Mouse (Mus musculus): ENCODE results near the gene Dhx8. TPM values are rescaled to one million over a fixed set of nuclear protein-coding genes. Genes with fewer than 3 reads are reported as not detected.
A peak's percentile ranks its signal among the peaks of the same experiment; 100 is the strongest.

Gene Dhx8
- polyA plus RNA-seq, 1 experiment, result 3.8 TPM

DNA sequence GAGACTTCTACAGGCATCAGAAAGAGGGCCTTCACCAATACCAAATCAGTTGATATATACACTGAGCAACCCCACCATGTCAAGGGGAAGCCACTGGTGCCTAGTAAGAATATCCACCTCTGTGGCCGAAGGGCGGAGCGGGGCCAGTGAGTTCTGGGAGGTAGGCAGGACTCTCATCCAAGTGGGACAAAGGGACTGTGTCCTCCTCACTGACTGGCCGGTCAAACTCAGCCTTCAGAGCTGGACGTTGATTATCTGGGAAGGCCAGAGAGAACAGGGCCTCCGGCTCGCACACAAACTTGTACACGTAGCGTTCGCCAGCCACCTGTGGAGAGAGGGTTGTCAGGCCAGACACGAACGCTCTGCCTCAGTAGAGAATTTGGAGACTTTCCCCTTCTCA is 37.5 kb downstream of the Dhx8 start:
- TF ChIP-seq GATA1 (IDR thresholded peaks at IDR 0.05; ENCODE audit: borderline replicate concordance, low read length) (no peak), FLI1 (IDR thresholded peaks at IDR 0.05; ENCODE audit: low read length) (no peak)
- H3K36me3 ChIP-seq (replicated peaks; ENCODE audit: low read length), result peaks cover 52% of the 10 kb centered on the region
- peaks cover 20% of the 10 kb centered on the region for H3K27me3 ChIP-seq (replicated peaks)
- peaks cover 31% of the 10 kb centered on the region for H3K4me1 ChIP-seq
- no peak overlapping the region for H3K4me3 ChIP-seq (replicated peaks)
- H3K9me3 ChIP-seq, result no peaks in the 10 kb centered on the region

- Histone ChIP-seq H3K4me1 (peaks cover 21% of the 10 kb centered on the region), H3K27me3 (replicated peaks) (peaks cover 33% of the 10 kb centered on the region)
- TF ChIP-seq FLI1 (IDR thresholded peaks at IDR 0.05; ENCODE audit: low read length), result no peak
- no peak for TF ChIP-seq GATA1 (IDR thresholded peaks at IDR 0.05; ENCODE audit: borderline replicate concordance, low read length)
Measured at GRCm38 (mm10) chr11:101772027-101772426, 39.3 kb downstream of the Dhx8 start.

GRCm38 (mm10) chr11:101772449-101772848 is 39.7 kb downstream of the Dhx8 start:
- peak overlapping the region; percentile 4 for H3K4me3 ChIP-seq (replicated peaks)
- peaks cover 23% of the 10 kb centered on the region for H3K4me1 ChIP-seq
- H3K36me3 ChIP-seq (replicated peaks; ENCODE audit: low read length), result peaks cover 31% of the 10 kb centered on the region
- H3K9me3 ChIP-seq, result no peaks in the 10 kb centered on the region
- H3K27me3 ChIP-seq (replicated peaks), result peaks cover 36% of the 10 kb centered on the region
- no peak for TF ChIP-seq GATA1 (IDR thresholded peaks at IDR 0.05; ENCODE audit: borderline replicate concordance, low read length)
- TF ChIP-seq FLI1 (IDR thresholded peaks at IDR 0.05; ENCODE audit: low read length), result no peak

More at GRCm38 (mm10) chr11:101772027-101772426, 39.3 kb downstream of the Dhx8 start:
- Histone ChIP-seq H3K36me3 (replicated peaks; ENCODE audit: low read length) (peaks cover 35% of the 10 kb centered on the region), H3K9me3 (no peaks in the 10 kb centered on the region), H3K4me3 (replicated peaks) (no peak overlapping the region)

DNA sequence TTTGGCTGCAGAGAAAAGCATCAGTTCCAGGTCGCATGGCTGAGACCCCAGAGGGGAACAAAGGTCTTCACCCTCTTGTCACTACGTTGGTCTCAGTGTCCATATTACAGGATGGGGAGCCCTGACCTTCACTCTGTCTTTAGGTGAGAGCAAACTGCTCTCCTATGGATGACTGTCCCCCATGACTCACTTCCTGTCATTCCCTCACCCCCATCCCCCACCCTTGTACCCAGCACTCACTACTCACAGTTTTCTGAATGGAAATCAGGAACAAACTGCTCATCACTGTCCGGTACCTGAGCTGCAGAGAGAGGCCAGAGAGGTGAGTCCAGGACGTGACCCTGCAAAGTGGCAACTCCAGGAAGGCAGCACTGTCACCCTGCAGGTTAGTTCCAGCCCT is 44.1 kb downstream of the Dhx8 start:
- Histone ChIP-seq H3K36me3 (replicated peaks; ENCODE audit: low read length) (no peaks in the 10 kb centered on the region), H3K4me3 (replicated peaks) (no peak overlapping the region), H3K27me3 (replicated peaks) (peaks cover 69% of the 10 kb centered on the region), H3K9me3 (no peaks in the 10 kb centered on the region), H3K4me1 (peaks cover 26% of the 10 kb centered on the region)
- TF ChIP-seq GATA1 (IDR thresholded peaks at IDR 0.05; ENCODE audit: borderline replicate concordance, low read length) (no peak), FLI1 (IDR thresholded peaks at IDR 0.05; ENCODE audit: low read length) (no peak)

DNA sequence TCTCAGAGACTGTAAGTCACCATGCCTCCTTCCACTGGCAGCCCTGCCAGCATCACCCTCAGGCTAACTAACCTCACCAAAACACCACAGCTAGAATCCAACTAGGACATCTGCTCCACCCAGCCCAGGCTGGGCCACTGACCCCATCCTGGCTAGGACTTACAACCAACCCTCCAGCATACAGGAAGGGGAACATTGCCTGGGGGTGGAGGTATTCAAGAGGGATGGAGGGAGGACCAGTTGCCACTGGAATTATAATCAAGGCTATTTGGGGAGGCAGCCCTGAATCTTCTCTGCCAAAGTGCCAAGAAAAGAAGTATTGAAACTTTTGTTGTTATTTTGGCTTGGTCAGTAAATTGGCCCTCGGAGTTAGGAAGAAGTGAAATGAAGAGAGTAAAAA is 50.4 kb downstream of the Dhx8 start:
- Histone ChIP-seq H3K36me3 (replicated peaks; ENCODE audit: low read length) (no peaks in the 10 kb centered on the region), H3K9me3 (no peaks in the 10 kb centered on the region), H3K4me1 (peaks cover 33% of the 10 kb centered on the region), H3K27me3 (replicated peaks) (peaks cover 87% of the 10 kb centered on the region), H3K4me3 (replicated peaks) (no peak overlapping the region)
- TF ChIP-seq FLI1 (IDR thresholded peaks at IDR 0.05; ENCODE audit: low read length) (no peak), GATA1 (IDR thresholded peaks at IDR 0.05; ENCODE audit: borderline replicate concordance, low read length) (no peak)

GRCm38 (mm10) chr11:101783584-101783983 is 50.9 kb downstream of the Dhx8 start:
- H3K27me3 ChIP-seq (replicated peaks), result peaks cover 87% of the 10 kb centered on the region
- H3K4me3 ChIP-seq (replicated peaks), result no peak overlapping the region
- H3K9me3 ChIP-seq, result no peaks in the 10 kb centered on the region
- no peaks in the 10 kb centered on the region for H3K36me3 ChIP-seq (replicated peaks; ENCODE audit: low read length)
- H3K4me1 ChIP-seq, result peaks cover 28% of the 10 kb centered on the region
- TF ChIP-seq GATA1 (IDR thresholded peaks at IDR 0.05; ENCODE audit: borderline replicate concordance, low read length) (no peak), FLI1 (IDR thresholded peaks at IDR 0.05; ENCODE audit: low read length) (no peak)

DNA sequence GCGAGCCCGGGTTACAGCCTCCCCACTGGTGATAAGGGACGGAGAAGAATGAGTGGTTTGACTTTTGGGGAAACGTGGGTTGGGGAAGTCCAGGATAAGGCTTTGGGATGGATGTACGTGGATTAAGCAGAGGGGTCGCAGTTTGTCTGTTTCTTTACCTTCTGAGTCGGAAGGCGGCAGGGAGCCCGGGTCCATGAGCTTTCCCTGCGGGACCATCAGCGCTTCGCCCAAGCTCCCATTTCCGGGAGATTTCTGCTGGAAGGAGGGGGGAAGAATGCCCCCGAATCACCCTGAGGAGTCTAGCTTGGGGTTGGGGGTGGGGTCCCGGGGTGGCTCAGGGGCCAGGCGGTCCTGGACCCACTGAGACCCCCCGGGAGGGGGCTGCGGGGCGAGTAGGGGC is 51.4 kb downstream of the Dhx8 start:
- Histone ChIP-seq H3K27me3 (replicated peaks) (peaks cover 89% of the 10 kb centered on the region), H3K4me3 (replicated peaks) (peak overlapping the region; percentile 93), H3K9me3 (no peaks in the 10 kb centered on the region), H3K36me3 (replicated peaks; ENCODE audit: low read length) (no peaks in the 10 kb centered on the region), H3K4me1 (peaks cover 26% of the 10 kb centered on the region)
- TF ChIP-seq FLI1 (IDR thresholded peaks at IDR 0.05; ENCODE audit: low read length) (no peak), GATA1 (IDR thresholded peaks at IDR 0.05; ENCODE audit: borderline replicate concordance, low read length) (no peak)

DNA sequence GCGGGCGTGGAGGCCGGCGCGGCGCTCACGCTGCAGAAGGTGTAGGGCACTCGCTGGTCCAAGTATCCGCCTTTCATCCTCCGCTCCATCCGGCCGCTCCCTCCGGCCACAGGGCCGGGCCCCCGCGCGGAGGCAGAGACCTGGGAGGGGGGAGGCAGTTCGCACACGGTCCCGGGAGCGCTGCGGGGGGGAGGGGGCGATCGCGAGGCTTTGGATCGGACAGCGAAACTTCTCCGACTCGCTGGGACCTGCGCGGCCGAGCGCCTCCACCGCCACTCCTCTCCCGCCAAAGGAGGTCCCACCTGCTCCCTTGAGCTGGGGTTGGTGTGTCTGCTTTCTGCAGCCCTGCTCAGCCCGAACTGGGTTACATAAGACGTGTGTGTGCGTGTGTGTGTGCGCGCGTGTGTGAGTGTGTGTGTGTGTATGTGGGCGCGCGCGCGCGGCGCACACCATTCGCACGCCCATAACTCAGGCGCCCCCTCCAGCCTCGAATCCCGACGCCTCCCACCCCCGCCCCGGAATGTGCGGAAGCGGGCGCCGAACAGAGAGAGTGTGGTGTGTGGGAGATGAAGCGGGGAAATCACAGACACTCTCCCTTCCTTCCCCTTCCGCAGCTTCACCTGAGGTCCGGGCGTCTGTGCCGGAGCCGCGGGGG is 51.9 kb downstream of the Dhx8 start:
- no peaks in the 10 kb centered on the region for H3K9me3 ChIP-seq
- TF ChIP-seq FLI1 (IDR thresholded peaks at IDR 0.05; ENCODE audit: low read length), result no peak
- no peak for TF ChIP-seq GATA1 (IDR thresholded peaks at IDR 0.05; ENCODE audit: borderline replicate concordance, low read length)
- peaks cover 25% of the 10 kb centered on the region for H3K4me1 ChIP-seq
- no peaks in the 10 kb centered on the region for H3K36me3 ChIP-seq (replicated peaks; ENCODE audit: low read length)
- H3K27me3 ChIP-seq (replicated peaks), result peaks cover 92% of the 10 kb centered on the region
- H3K4me3 ChIP-seq (replicated peaks), result peak overlapping the region; percentile 93

DNA sequence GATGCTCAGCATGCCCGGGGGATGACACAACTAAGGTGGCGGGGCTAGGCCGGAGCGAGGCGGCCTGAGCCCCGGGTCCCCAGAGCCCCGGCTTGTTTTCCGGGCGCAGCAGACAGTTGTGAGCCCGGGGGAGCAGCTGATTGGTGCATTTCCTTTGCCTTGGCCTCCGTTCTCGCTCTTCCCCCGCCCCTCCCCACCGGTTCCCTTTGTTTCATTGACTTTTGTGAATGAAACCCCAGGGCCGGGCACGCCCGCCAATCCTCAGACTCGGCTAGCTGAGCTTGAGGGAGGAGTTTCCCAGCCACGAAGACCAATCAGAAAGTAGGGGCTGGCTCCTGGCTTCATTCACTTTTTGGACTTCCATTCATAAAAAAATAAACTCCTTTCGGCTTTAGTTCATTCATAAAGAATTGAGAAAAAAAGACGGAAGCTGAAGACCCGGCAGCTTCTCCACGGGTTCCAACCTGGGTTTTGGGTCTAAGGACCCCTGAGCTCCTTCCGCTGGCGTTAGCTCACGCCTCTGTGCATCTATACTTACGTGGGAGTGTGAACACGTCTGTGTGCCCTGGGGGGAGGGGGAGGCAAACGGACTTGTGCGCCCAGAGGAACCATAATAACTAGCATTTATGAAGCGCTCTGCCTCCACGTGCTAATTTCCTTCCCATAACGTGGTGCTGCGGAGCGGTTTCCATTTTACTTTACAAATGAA is 52.6 kb downstream of the Dhx8 start, which contains the start of gene Etv4:
Gene Etv4 (minus strand): TSS at position 229 of the 709 bp plus-strand sequence.
- TF ChIP-seq GATA1 (IDR thresholded peaks at IDR 0.05; ENCODE audit: borderline replicate concordance, low read length) (no peak), FLI1 (IDR thresholded peaks at IDR 0.05; ENCODE audit: low read length) (no peak)
- no peaks in the 10 kb centered on the region for H3K36me3 ChIP-seq (replicated peaks; ENCODE audit: low read length)
- H3K9me3 ChIP-seq, result no peaks in the 10 kb centered on the region
- peak within 1 kb of the TSS; percentile 93 for H3K4me3 ChIP-seq (replicated peaks)
- peaks cover 27% of the 10 kb centered on the region for H3K4me1 ChIP-seq
- peaks cover 88% of the 10 kb centered on the region for H3K27me3 ChIP-seq (replicated peaks)

GRCm38 (mm10) chr11:101785852-101786205 is 53.1 kb downstream of the Dhx8 start:
- peaks cover 82% of the 10 kb centered on the region for H3K27me3 ChIP-seq (replicated peaks)
- H3K9me3 ChIP-seq, result no peaks in the 10 kb centered on the region
- H3K36me3 ChIP-seq (replicated peaks; ENCODE audit: low read length), result no peaks in the 10 kb centered on the region
- TF ChIP-seq GATA1 (IDR thresholded peaks at IDR 0.05; ENCODE audit: borderline replicate concordance, low read length) (no peak), FLI1 (IDR thresholded peaks at IDR 0.05; ENCODE audit: low read length) (no peak)
- peaks cover 32% of the 10 kb centered on the region for H3K4me1 ChIP-seq
- H3K4me3 ChIP-seq (replicated peaks), result peak overlapping the region; percentile 93

Data from megakaryocyte, embryonic 14.5 days (primary cell).